Mouse (Mus musculus) left cerebral cortex, postnatal 36 days (tissue): ENCODE data around the gene Slit3. TPM values are rescaled to one million over a fixed set of nuclear protein-coding genes. Genes with fewer than 3 reads are reported as not detected.
A peak's percentile ranks its signal among the peaks of the same experiment; 100 is the strongest.

Experiments
- DNase-seq, 2 experiments: peaks; one replicate each; pipeline ENCODE4 v3.0.0; 2021 to 2022; ENCODE audit warnings: low spot score in 2 of 2, mixed read lengths in 1 of 2
- intact Hi-C: fragments of 180-260 bp; cut with DNase I; formaldehyde crosslinking; loops from one replicate; pipeline ENCODE4 v1.15.1; 2025
- total RNA-seq, 2 experiments: library from RNA; stranded (reverse); gene quantifications; 2 replicates each; pipeline ENCODE4 v1.2.3; 2021

Gene Slit3
- total RNA-seq, 2 experiments from 2014 or later: 43.7 to 71.5 TPM

DNA sequence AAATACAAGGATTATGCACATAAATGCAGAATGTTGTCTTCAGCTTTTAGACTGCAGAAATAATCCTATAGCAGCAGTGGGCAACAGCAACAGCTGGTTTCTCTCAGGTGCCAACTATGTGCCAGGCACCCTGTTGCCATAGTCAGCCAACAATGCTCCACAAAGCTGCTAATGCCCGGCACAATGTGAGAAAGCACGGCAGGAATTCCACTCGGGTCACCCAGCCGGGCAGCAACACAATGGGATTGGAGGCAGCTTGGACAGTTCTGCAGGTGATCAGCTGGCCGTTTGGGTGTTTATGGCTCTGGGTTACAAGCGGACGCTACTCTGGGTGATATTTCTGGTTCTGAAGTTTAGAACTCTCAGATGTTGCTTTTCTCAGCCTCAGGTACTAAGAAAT is 248.9 kb downstream of the Slit3 start:
- DNase-seq: no peak
- intact Hi-C loops: no loop called here

- DNase-seq: no peak
- intact Hi-C loops: no loop called here
These were observed 249.7 kb downstream of the Slit3 start for GRCm38 (mm10) chr11:35370705-35371104.

- intact Hi-C loops: no loop called here
- no peak for DNase-seq
These were observed 251.4 kb downstream of the Slit3 start for GRCm38 (mm10) chr11:35372410-35372809.

- intact Hi-C loops: no loop called here
- no peak for DNase-seq
These were observed 254.0 kb downstream of the Slit3 start for GRCm38 (mm10) chr11:35375072-35375471.

DNA sequence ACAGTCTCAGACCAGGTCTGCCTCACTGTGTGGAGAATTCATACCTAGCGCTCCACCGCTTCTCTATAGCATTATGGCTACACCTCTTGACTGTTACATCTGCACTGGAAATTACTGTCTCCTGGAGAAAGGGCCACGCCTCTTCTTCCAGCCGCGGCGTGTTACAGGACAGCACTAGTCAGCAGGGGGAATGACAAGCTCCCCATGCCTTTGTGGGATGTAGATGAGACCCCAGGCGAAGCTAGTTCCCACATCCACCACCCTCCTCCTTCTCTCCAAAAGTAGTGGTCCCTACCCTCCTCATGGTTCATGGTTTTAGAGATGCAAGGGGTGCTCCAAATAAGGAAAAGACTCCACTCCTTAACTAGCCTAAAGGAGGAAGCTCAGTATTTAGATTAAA is 257.8 kb downstream of the Slit3 start:
- DNase-seq: no peak
- intact Hi-C loops: no loop called here

- intact Hi-C loops: no loop called here
- DNase-seq: no peak
These were observed 258.4 kb downstream of the Slit3 start for GRCm38 (mm10) chr11:35379407-35379806.

DNA sequence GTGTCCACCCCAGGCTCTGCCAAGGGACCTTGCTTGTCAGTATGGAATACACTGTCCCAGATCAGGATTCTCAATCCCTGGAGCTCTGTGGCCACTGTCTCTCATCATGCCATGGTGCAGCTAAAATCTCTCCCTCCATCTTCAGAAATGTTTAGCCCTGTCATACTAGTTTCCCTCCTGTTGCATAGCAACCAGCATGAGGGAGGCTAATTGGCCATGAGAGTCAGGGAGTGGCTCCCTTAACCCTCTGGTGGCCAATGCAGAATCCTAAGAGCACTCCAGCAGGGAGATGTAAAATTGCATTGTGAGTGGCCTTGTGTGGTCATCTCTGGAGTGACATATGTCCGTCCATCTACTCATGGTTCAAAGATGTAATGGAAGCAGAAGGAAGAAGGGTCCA is 259.7 kb downstream of the Slit3 start:
- intact Hi-C loops: no loop called here
- DNase-seq: no peak

DNA sequence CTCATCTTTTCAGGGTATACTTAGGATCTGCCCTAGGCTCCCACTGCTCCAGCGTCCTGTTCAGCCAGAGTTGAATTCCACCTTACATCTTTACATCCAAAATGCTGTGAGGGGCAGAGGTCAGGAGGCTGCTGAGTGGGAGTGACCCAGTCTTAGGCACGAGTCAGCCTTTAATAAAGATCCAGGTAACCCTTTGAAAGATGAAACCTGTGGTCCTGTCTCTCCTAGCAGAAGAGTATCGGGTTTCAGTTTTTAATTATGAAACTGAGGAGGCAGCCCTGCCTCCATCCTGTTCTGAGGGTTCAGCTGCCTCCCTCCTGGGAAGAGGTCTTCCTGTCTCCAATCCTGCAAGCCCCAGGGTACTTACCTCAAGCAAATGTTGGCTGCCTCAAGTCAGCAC is 264.4 kb downstream of the Slit3 start:
- no peak for DNase-seq
- intact Hi-C loops: no loop called here

DNA sequence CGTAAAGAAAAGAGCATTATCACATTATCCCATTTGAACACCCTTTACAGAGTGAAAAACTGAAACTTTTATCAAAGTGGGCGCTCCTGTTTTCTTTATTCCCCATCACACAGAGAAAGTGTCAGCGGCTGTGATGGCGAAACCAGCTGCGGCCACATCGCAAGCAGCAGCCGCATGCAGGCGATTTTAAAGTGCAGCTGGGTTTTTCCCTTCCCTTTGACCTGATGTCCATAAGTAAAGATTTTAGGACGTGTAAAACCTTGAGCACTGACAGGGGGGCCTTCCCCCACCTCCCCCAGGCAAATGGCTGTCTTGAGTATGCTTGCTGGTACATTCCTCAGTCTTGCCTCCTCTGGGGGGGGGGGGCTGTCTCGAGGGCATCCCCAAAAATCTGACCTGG is 266.8 kb downstream of the Slit3 start:
- no peak for DNase-seq
- intact Hi-C loops: no loop called here

- no peak for DNase-seq
- intact Hi-C loops: no loop called here
These were observed 267.4 kb downstream of the Slit3 start for GRCm38 (mm10) chr11:35388471-35388870.

GRCm38 (mm10) chr11:35389341-35389740 is 268.3 kb downstream of the Slit3 start:
- intact Hi-C loops: no loop called here

GRCm38 (mm10) chr11:35389780-35390435 is 268.9 kb downstream of the Slit3 start:
- no peak for DNase-seq
- intact Hi-C loops: no loop called here

More at GRCm38 (mm10) chr11:35389341-35389740, 268.3 kb downstream of the Slit3 start:
- no peak for DNase-seq

GRCm38 (mm10) chr11:35393815-35394214 is 272.8 kb downstream of the Slit3 start:
- intact Hi-C loops: loop anchor here (2.0 kb wide), 1 partner anchor 51 kb away; no protein-coding TSS in a partner anchor
- DNase-seq: no peak

DNA sequence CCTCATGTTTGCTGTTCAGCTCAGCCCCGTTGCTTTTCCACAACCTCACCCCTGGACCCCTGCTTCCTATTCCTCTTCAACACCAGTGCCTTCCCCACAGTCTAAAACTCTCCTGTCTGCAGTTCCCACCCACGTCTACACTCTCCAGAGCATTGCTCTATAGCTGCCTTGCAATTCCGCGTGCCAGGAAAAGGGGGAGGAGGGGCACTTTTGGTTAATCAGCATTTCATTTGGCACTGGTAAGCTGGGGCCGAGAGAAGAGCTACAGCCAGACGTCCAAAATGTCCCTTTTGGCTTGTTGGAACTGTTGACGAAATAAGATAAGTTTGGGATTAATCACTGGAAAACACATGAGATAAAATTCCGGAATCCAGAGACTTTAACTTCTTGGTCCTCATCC is 274.4 kb downstream of the Slit3 start:
- intact Hi-C loops: loop anchor here (2.0 kb wide), 1 partner anchor 53 kb away; no protein-coding TSS in a partner anchor
- no peak for DNase-seq

DNA sequence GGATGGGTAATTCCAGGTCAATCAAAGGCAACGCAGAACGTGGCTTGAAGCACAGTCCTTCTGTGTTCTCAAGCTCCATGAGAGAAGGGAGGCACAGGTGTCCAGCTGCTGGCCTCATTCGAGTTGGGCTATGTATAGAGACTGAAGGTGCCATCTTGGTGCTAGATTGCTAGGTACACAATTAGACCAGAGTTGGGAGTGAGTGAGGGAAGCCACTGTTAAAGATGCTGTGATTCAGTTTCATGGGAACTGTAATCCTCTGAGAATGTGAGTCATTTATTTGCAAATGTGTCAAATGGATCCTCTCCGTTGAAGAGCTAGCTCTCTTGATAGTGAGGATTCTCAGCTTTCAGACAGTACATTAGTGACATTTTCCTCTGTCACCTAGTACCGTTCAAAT is 277.3 kb downstream of the Slit3 start:
- intact Hi-C loops: no loop called here
- no peak for DNase-seq

GRCm38 (mm10) chr11:35403516-35403915 is 282.5 kb downstream of the Slit3 start:
- intact Hi-C loops: no loop called here
- DNase-seq: no peak

DNA sequence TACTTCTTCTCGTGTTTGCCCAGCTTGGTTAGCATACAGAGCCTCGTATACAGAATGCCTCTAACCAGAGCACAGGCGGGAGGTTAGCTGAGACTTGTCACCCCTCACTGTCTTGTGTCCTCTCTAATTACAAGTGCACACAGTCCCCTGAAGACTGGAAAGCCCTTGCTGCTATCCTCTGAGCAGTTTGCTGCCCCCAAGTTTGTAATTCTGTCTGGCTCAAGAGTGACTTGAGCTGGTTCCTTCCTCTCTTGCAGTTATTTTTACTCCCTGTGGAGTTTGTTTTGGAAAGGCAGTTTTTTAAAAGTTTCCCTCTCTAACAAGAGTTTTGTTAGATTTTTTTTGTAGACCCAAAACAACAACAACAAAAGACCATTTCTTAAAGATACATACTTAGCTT is 285.0 kb downstream of the Slit3 start:
- DNase-seq: no peak
- intact Hi-C loops: loop anchor here (2.0 to 5.0 kb wide), 2 partner anchors 287 to 524 kb away; no protein-coding TSS in a partner anchor

GRCm38 (mm10) chr11:35406522-35406921 is 285.5 kb downstream of the Slit3 start:
- intact Hi-C loops: loop anchor here (2.0 to 5.0 kb wide), 2 partner anchors 288 to 524 kb away; no protein-coding TSS in a partner anchor
- DNase-seq: no peak

DNA sequence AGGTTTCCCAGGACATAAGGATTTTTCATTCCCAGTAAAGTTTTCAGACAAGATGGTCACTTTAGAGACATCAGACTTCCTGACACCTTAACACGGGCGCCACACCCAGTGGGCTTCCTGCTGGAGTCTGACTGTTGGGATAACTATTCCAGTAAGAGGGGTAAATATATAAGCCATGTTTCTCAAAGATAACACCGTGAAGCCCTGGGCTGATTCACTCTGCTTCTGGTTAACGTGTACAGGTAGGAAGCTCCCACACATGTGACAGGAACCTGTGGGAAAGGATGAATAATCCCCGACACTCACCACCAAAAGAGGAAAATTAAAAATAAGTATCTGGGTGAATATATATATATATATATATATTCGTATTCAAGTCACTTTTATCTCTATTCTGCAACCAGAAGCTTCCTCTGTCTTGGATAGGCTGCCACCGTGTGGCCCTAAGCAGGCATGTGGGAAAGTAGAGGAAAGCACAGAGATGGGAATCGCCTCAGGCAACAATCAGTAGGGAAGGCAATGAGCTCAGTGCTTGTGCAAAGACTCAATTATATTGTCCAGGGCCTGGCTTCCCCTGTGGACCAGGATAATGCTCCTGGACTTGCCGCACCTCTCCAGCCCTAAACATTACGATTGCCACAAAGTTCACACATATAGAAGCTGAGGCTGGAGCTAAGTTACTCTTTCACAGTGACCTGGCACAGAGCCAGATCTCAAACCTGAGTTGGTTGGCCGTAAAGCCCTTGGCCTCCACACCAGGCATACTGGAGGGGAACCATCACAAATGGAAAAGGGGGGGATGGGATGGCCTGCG is 286.5 kb downstream of the Slit3 start:
- intact Hi-C loops: loop anchor here (2.0 to 5.0 kb wide), 2 partner anchors 289 to 525 kb away; no protein-coding TSS in a partner anchor
- peak; percentile 73 to 76 for DNase-seq

- DNase-seq: no peak
- intact Hi-C loops: no loop called here
These were observed 289.4 kb downstream of the Slit3 start for GRCm38 (mm10) chr11:35410431-35410830.
